Mouse (Mus musculus): ENCODE measurements around the gene Tmem204. TPM values are rescaled to one million over a fixed set of nuclear protein-coding genes. Genes with fewer than 3 reads are reported as not detected.
"Not testable (repeated sequence)": the region's sequence is repeated elsewhere in the genome, so short reads cannot be mapped to it uniquely, and the experiment has no call there.

The Tmem204 gene
- polyA plus RNA-seq (2016; fragmentation: Nextera tagmentation; extraction: Ambion mirVana) = 11.3 and 15.3 TPM in 2 replicates

GRCm38 (mm10) chr17:25083444-25083931 lies at the start of gene Tmem204:
Tmem204 (minus strand) TSS chr17:25083591.
- peak within 1 kb of the TSS; percentile 26 for H3K4me3 ChIP-seq
- DNase-seq (ENCODE audit: low spot score) = peak; percentile 88
- H3K27me3 ChIP-seq (ENCODE audit: low read depth, poor library complexity, severe bottlenecking) = no peaks in the 10 kb centered on the region
- 17% methylated on average over 7 of the region's 7 CpGs for WGBS
- H3K4me1 ChIP-seq = peaks cover 68% of the 10 kb centered on the region
- no peaks in the 10 kb centered on the region for H3K9me3 ChIP-seq (replicated peaks)
- peak within 1 kb of the TSS; percentile 95 for H3K27ac ChIP-seq
- H3K36me3 ChIP-seq = peaks cover 27% of the 10 kb centered on the region

- H3K4me3 ChIP-seq = no peak overlapping the region
- 88% methylated on average over 1 of the region's 1 CpGs for WGBS
- H3K27me3 ChIP-seq (ENCODE audit: low read depth, poor library complexity, severe bottlenecking) = no peaks in the 10 kb centered on the region
- H3K36me3 ChIP-seq = no peaks in the 10 kb centered on the region
- no peak for DNase-seq (ENCODE audit: low spot score)
- H3K4me1 ChIP-seq = peaks cover 11% of the 10 kb centered on the region
- no peaks in the 10 kb centered on the region for H3K9me3 ChIP-seq (replicated peaks)
- H3K27ac ChIP-seq = no peak overlapping the region
Observed at GRCm38 (mm10) chr17:25130060-25130459, 46.7 kb upstream of the Tmem204 start.

GRCm38 (mm10) chr17:25127681-25128080 lies 44.3 kb upstream of the Tmem204 start:
- no peak for DNase-seq (ENCODE audit: low spot score)
- WGBS = 79% methylated on average over 9 of the region's 9 CpGs
- no peaks in the 10 kb centered on the region for H3K9me3 ChIP-seq (replicated peaks)
- H3K27ac ChIP-seq = no peak overlapping the region
- peaks cover 3% of the 10 kb centered on the region; the same call in 1 of the 2 replicates for H3K27me3 ChIP-seq (ENCODE audit: low read depth, poor library complexity, severe bottlenecking)
- H3K4me1 ChIP-seq = no peaks in the 10 kb centered on the region
- no peaks in the 10 kb centered on the region for H3K36me3 ChIP-seq
- no peak overlapping the region for H3K4me3 ChIP-seq

- Histone ChIP-seq H3K36me3 (no peaks in the 10 kb centered on the region), H3K4me1 (no peaks in the 10 kb centered on the region), H3K27me3 (ENCODE audit: low read depth, poor library complexity, severe bottlenecking) (peaks cover 5% of the 10 kb centered on the region; the same call in 1 of the 2 replicates), H3K27ac (no peak overlapping the region), H3K4me3 (no peak overlapping the region), H3K9me3 (replicated peaks) (no peaks in the 10 kb centered on the region)
- DNase-seq (ENCODE audit: low spot score) = no peak
- 76% methylated on average over 8 of the region's 8 CpGs for WGBS
Observed at GRCm38 (mm10) chr17:25127079-25127478, 43.7 kb upstream of the Tmem204 start.

- not testable (repeated sequence) for H3K27me3 ChIP-seq (ENCODE audit: low read depth, poor library complexity, severe bottlenecking); H3K4me1 ChIP-seq; H3K27ac ChIP-seq; H3K36me3 ChIP-seq; H3K4me3 ChIP-seq; H3K9me3 ChIP-seq (replicated peaks); DNase-seq (ENCODE audit: low spot score)
- WGBS = 81% methylated on average over 3 of the region's 3 CpGs
Observed at GRCm38 (mm10) chr17:25125442-25126060, 42.2 kb upstream of the Tmem204 start.

GRCm38 (mm10) chr17:25123979-25124378 lies 40.6 kb upstream of the Tmem204 start:
- peaks cover 5% of the 10 kb centered on the region; the same call in 1 of the 2 replicates for H3K27me3 ChIP-seq (ENCODE audit: low read depth, poor library complexity, severe bottlenecking)
- WGBS = 32% methylated on average over 7 of the region's 7 CpGs
- H3K27ac ChIP-seq = no peak overlapping the region
- H3K4me1 ChIP-seq = no peaks in the 10 kb centered on the region
- H3K9me3 ChIP-seq (replicated peaks) = no peaks in the 10 kb centered on the region
- no peak overlapping the region for H3K4me3 ChIP-seq
- no peaks in the 10 kb centered on the region for H3K36me3 ChIP-seq
- no peak for DNase-seq (ENCODE audit: low spot score)

GRCm38 (mm10) chr17:25120406-25120805 lies 37.0 kb upstream of the Tmem204 start, which contains the start of gene Ptx4:
Ptx4 (plus strand) TSS chr17:25120760.
- Histone ChIP-seq H3K9me3 (replicated peaks) (no peaks in the 10 kb centered on the region), H3K4me3 (no peak within 1 kb of the TSS), H3K27ac (peak within 1 kb of the TSS; percentile 17; the same call in 1 of the 2 replicates), H3K4me1 (peaks cover 8% of the 10 kb centered on the region; the same call in 1 of the 2 replicates), H3K27me3 (ENCODE audit: low read depth, poor library complexity, severe bottlenecking) (peaks cover 5% of the 10 kb centered on the region; the same call in 1 of the 2 replicates), H3K36me3 (no peaks in the 10 kb centered on the region)
- 15% methylated on average over 3 of the region's 3 CpGs for WGBS
- no peak for DNase-seq (ENCODE audit: low spot score)

GRCm38 (mm10) chr17:25117263-25117662 lies 33.9 kb upstream of the Tmem204 start:
- peaks cover 16% of the 10 kb centered on the region for H3K4me1 ChIP-seq
- 40% methylated on average over 4 of the region's 4 CpGs for WGBS

GRCm38 (mm10) chr17:25115664-25116432 lies 32.5 kb upstream of the Tmem204 start, which contains the start of gene Telo2:
Telo2 (minus strand) TSS chr17:25115967.
- Histone ChIP-seq H3K9me3 (replicated peaks) (no peaks in the 10 kb centered on the region), H3K36me3 (peaks cover 35% of the 10 kb centered on the region), H3K27me3 (ENCODE audit: low read depth, poor library complexity, severe bottlenecking) (no peaks in the 10 kb centered on the region), H3K4me1 (peaks cover 16% of the 10 kb centered on the region), H3K27ac (peak within 1 kb of the TSS; percentile 94), H3K4me3 (peak within 1 kb of the TSS; percentile 66)
- DNase-seq (ENCODE audit: low spot score) = peak; percentile 91
- WGBS = 7% methylated on average over 40 of the region's 40 CpGs

More at GRCm38 (mm10) chr17:25117263-25117662, 33.9 kb upstream of the Tmem204 start:
- H3K36me3 ChIP-seq = peaks cover 21% of the 10 kb centered on the region
- no peak overlapping the region for H3K4me3 ChIP-seq
- no peak overlapping the region for H3K27ac ChIP-seq
- H3K9me3 ChIP-seq (replicated peaks) = no peaks in the 10 kb centered on the region
- H3K27me3 ChIP-seq (ENCODE audit: low read depth, poor library complexity, severe bottlenecking) = no peaks in the 10 kb centered on the region
- no peak for DNase-seq (ENCODE audit: low spot score)

GRCm38 (mm10) chr17:25114908-25115645 lies 31.7 kb upstream of the Tmem204 start:
- peaks cover 43% of the 10 kb centered on the region for H3K36me3 ChIP-seq
- peaks cover 16% of the 10 kb centered on the region for H3K4me1 ChIP-seq
- 10% methylated on average over 23 of the region's 23 CpGs for WGBS
- DNase-seq (ENCODE audit: low spot score) = peak; percentile 34
- no peaks in the 10 kb centered on the region for H3K9me3 ChIP-seq (replicated peaks)
- peak overlapping the region; percentile 66 for H3K4me3 ChIP-seq
- peak overlapping the region; percentile 94 for H3K27ac ChIP-seq
- H3K27me3 ChIP-seq (ENCODE audit: low read depth, poor library complexity, severe bottlenecking) = no peaks in the 10 kb centered on the region

- DNase-seq (ENCODE audit: low spot score) = no peak
- Histone ChIP-seq H3K4me1 (peaks cover 16% of the 10 kb centered on the region), H3K9me3 (replicated peaks) (no peaks in the 10 kb centered on the region), H3K36me3 (peaks cover 69% of the 10 kb centered on the region), H3K27ac (no peak overlapping the region), H3K4me3 (no peak overlapping the region), H3K27me3 (ENCODE audit: low read depth, poor library complexity, severe bottlenecking) (no peaks in the 10 kb centered on the region)
- 89% methylated on average over 3 of the region's 3 CpGs for WGBS
Observed at GRCm38 (mm10) chr17:25112423-25112810, 29.0 kb upstream of the Tmem204 start.

- H3K27me3 ChIP-seq (ENCODE audit: low read depth, poor library complexity, severe bottlenecking) = no peaks in the 10 kb centered on the region
- no peaks in the 10 kb centered on the region for H3K9me3 ChIP-seq (replicated peaks)
- DNase-seq (ENCODE audit: low spot score) = no peak
- H3K27ac ChIP-seq = no peak overlapping the region
- H3K4me3 ChIP-seq = no peak overlapping the region
- H3K36me3 ChIP-seq = peaks cover 75% of the 10 kb centered on the region
- whole genome bisulfite sequencing = 87% methylated on average over 8 of the region's 8 CpGs
- H3K4me1 ChIP-seq = peaks cover 16% of the 10 kb centered on the region
Observed at GRCm38 (mm10) chr17:25111739-25112422, 28.5 kb upstream of the Tmem204 start.
